Mouse (Mus musculus) adrenal gland, postnatal 14 days (tissue): ENCODE measurements at regions not wholly inside any gene's neighbourhood (a gene's known extent, or its start where the extent isn't known, plus 50 kb on each side); places are given as distances from the start of the nearest gene placed in this dataset.
"Not testable (repeated sequence)": the region's sequence is repeated elsewhere in the genome, so short reads cannot be mapped to it uniquely, and the experiment has no call there.

ENCODE experiments used
- DNase-seq: peaks from one replicate; pipeline ENCODE4 v3.0.0; 2021; ENCODE audit warnings: mixed read lengths

DNA sequence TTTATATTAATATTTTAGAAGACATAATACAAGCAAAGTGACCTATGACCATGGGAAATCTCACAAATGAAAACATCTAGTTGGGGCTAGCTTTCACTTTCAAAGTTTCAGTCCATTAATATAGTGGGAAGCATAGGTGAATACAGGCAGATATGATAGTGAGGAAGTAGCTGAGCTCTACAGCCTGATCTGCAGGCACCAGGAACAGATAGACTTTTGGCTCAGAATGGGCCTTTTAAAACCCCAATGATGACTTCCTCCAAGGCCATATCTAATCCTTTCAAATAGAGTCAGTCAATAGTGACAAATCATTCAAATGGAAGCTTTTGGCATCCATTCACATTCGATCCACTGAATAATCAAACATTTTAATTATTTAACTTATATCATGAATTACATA is 581.6 kb upstream of the Pcdh17 start:
- DNase-seq = no peak

DNA sequence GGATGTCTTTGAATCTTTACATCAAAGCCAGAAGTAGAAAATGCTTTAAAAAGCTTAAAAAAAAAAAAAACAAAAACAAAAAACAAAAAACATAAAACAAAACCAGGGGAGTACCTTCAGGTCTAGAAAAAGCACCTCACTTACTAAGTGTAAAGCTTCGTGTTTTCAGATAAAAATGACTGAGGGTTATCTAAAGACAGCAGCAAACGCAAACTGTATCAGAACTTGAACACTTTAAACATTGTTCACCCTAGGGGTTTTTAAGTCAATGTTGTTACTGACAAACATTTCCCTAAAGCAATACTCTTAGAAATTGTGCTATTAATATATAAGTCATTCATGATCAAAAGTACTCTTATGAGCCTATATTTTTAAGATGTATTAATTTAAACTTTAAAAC is 580.7 kb upstream of the Pcdh17 start:
- DNase-seq = no peak

DNA sequence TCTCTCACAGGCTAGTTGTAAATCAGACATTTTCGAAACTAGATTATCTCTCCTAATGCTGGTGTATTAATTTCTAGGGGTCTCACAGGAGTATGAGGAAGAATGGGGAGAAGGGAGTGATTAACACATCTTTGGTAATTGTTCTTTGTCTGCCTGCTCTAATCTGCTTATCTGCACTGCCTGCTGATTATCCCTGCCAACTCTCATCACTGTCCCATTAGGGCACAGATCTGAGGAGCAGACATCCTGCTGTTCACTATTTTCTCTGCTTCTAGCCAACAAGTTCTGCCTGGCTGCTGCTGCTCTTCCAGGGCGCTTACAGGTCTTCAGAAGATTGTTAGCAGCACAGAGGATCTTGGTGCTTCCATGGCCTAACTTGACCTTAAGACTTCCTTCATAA is 557.0 kb upstream of the Pcdh17 start:
- DNase-seq = no peak

DNA sequence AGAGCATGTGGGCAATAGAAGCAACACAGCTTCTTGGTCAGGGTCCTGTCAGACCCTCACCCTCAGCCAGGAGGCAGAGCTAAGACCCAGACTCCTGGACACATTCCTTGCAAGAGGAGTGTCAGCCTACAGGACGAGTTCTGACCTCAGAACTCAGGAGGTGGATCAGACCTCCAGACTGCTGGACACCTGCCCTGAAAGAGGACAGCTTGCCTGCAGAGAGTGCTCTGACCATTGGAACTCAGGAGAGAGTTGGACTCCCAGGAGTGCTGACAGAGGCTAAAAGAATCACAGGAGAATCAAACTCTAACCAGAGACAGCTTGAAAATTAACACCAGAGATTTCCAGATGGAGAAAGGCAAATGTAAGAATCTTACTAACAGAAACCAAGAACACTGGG is 542.7 kb upstream of the Pcdh17 start:
- DNase-seq = not testable (repeated sequence)

DNA sequence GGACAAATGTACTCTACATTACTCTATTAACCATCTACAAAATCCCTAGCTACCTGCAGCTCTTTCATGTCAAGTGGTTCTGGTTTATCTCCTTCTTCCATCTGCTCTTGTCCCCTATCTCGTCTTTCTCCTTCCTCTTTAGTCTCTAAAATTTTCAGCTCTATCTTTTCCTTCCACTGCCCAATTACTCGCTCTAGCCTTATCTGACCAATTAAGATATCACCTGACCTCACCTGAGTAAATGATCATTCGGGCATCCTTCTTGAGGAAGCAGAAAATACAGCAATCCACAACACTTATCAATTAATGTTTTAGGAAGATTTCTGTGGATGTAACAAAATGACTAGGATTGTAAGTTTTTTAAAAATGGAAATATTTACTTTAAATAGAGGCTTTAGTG is 500.3 kb upstream of the Pcdh17 start:
- no peak for DNase-seq

DNA sequence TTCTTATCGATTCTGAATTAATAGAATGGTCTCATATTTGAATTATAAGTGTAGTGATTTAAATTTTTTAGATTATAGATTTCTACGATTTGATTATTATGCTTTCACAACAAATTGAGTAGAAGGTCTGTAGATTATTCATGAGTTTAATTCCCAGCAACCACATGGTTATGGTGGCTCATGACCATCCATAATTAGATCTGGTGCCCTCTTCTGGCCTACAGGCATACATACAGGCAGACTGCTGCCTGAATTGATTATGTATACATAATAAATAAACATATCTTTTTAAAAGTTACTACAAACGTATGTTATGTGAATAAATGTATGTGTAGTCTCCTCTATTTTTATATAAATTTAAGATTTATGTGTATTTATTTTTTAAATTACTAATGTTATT is 499.2 kb upstream of the Pcdh17 start:
- no peak for DNase-seq

DNA sequence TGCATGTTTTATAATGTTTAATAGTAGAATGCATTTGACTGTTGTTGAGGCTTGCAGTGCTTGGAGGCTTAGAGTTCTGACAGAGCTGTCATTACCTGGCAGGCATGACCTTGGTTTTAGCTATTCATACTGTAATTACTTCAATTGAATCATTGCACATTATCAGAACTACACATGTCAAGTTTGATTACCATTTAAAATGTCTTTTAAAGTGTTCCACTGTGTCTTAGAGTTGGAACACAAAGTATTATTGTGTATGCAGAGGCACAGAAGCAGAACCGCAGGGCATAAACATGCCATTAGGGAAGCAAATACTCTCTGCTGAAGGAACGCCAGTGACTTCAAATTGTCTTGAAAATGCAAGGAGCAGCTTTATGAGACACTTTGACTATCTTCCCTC is 493.7 kb upstream of the Pcdh17 start:
- no peak for DNase-seq

DNA sequence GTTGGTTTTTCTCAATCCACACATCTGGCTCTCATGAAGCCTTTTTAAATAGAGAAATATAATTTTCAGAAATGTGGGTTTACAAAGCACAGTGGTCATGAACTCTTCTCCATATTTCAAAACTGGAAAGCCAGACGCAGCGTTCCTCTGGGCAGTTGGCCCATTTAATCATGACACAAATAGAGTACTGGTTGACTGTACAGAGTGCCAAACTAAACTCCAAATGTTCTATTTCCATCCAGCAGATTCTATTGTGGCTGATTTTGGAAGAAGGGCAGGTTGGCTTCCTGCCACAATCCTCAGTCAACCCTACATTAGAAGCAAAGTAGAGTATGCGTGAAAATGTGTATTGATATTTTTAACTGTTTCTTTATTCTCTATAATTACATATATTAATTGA is 484.3 kb upstream of the Pcdh17 start:
- peak; percentile 32 for DNase-seq

DNA sequence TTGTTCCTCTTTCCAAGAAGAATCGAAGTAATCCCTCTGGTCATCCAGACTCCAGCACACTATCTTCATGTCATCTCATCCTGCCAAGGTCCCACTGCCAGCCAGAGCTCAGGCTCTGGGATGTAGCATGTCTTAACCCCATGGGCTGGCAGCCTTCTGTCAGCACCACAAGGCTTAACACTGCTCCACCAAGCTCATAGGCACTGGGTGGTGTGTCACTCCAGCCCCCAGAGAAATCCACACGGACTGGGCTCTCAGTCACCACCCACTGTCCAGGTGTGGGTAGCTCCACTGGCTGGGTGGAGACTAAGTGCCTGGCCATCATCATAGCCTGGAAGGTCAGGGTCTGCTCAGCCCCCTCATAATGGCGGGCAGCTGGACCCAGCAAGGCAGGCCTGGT is 459.8 kb upstream of the Pcdh17 start:
- DNase-seq = no peak
